Mouse (Mus musculus): Measurements from ENCODE around the gene Tnfsf15. TPM values are rescaled to one million over a fixed set of nuclear protein-coding genes. Genes with fewer than 3 reads are reported as not detected.

Gene Tnfsf15
- polyA plus RNA-seq (2012; rRNA removed) (0.02 TPM in 1 of 2 replicates, not detected in the other), polyA plus RNA-seq (2014; fragmentation: Nextera tagmentation; extraction: Ambion mirVana) (0.04 and 0.08 TPM in 2 replicates)

- H3K4me1 ChIP-seq (replicated peaks; ENCODE audit: control insufficient read depth in 2 of 2, insufficient read depth in 2 of 2, low read length in 1 of 2), result no peaks in the 10 kb centered on the region
- H3K27me3 ChIP-seq (ENCODE audit: control insufficient read depth, insufficient read depth, low read length), result no peaks in the 10 kb centered on the region
- no peak within 1 kb of the TSS for H3K9ac ChIP-seq (replicated peaks)
- H3K9me3 ChIP-seq (ENCODE audit: control insufficient read depth, low read length), result no peaks in the 10 kb centered on the region
- ATAC-seq (ENCODE audit: insufficient read depth) (no peak), DNase-seq (ENCODE audit: low read depth in 3 of 3, low spot score in 3 of 3) (no peak)
- WGBS (ENCODE audit: insufficient replicate concordance), result 57% methylated on average over 8 of the region's 8 CpGs
- H3K36me3 ChIP-seq (replicated peaks; ENCODE audit: control insufficient read depth, insufficient read depth, low read depth), result no peaks in the 10 kb centered on the region
- no peak within 1 kb of the TSS for H3K4me3 ChIP-seq (ENCODE audit: insufficient read depth in 1 of 2, low read depth in 2 of 2, low read length in 2 of 2)
- H3K27ac ChIP-seq, result no peak within 1 kb of the TSS
- no peak within 1 kb of the TSS; the same call in 1 of the 2 replicates for H3K4me2 ChIP-seq (ENCODE audit: low read depth)
- TF ChIP-seq CTCF (IDR thresholded peaks at IDR 0.05; ENCODE audit: low read depth) (no peak), EP300 (IDR thresholded peaks at IDR 0.05; ENCODE audit: low read depth) (no peak)
Measured at GRCm38 (mm10) chr4:63744693-63745171, at the start of gene Tnfsf15. Gene Tnfsf15, minus strand, starts transcription at chr4:63745113.

GRCm38 (mm10) chr4:63792328-63792727 is 47.4 kb upstream of the Tnfsf15 start:
- ATAC-seq (ENCODE audit: insufficient read depth) (no peak), DNase-seq (ENCODE audit: low read depth in 3 of 3, low spot score in 3 of 3) (no peak)
- no peak overlapping the region for H3K9ac ChIP-seq (replicated peaks)
- no peak overlapping the region for H3K4me2 ChIP-seq (ENCODE audit: low read depth)
- H3K27me3 ChIP-seq (ENCODE audit: control insufficient read depth, insufficient read depth, low read length), result no peaks in the 10 kb centered on the region
- no peak overlapping the region for H3K4me3 ChIP-seq (ENCODE audit: insufficient read depth in 1 of 2, low read depth in 2 of 2, low read length in 2 of 2)
- 71% methylated on average over 3 of the region's 3 CpGs for WGBS (ENCODE audit: insufficient replicate concordance)
- H3K36me3 ChIP-seq (replicated peaks; ENCODE audit: control insufficient read depth, insufficient read depth, low read depth), result no peaks in the 10 kb centered on the region
- H3K27ac ChIP-seq, result no peak overlapping the region
- TF ChIP-seq CTCF (IDR thresholded peaks at IDR 0.05; ENCODE audit: low read depth), result no peak
- no peak for TF ChIP-seq EP300 (IDR thresholded peaks at IDR 0.05; ENCODE audit: low read depth)
- H3K4me1 ChIP-seq (replicated peaks; ENCODE audit: control insufficient read depth in 2 of 2, insufficient read depth in 2 of 2, low read length in 1 of 2), result no peaks in the 10 kb centered on the region
- no peaks in the 10 kb centered on the region for H3K9me3 ChIP-seq (ENCODE audit: control insufficient read depth, low read length)

- TF ChIP-seq CTCF (IDR thresholded peaks at IDR 0.05; ENCODE audit: low read depth) (no peak), EP300 (IDR thresholded peaks at IDR 0.05; ENCODE audit: low read depth) (no peak)
- no peak overlapping the region for H3K27ac ChIP-seq
- H3K9me3 ChIP-seq (ENCODE audit: control insufficient read depth, low read length), result no peaks in the 10 kb centered on the region
- no peak for DNase-seq (ENCODE audit: low read depth in 3 of 3, low spot score in 3 of 3)
- ATAC-seq (ENCODE audit: insufficient read depth), result no peak
- H3K4me2 ChIP-seq (ENCODE audit: low read depth), result no peak overlapping the region
- no peaks in the 10 kb centered on the region for H3K36me3 ChIP-seq (replicated peaks; ENCODE audit: control insufficient read depth, insufficient read depth, low read depth)
- H3K4me3 ChIP-seq (ENCODE audit: insufficient read depth in 1 of 2, low read depth in 2 of 2, low read length in 2 of 2), result no peak overlapping the region
- no peaks in the 10 kb centered on the region for H3K4me1 ChIP-seq (replicated peaks; ENCODE audit: control insufficient read depth in 2 of 2, insufficient read depth in 2 of 2, low read length in 1 of 2)
- no peak overlapping the region for H3K9ac ChIP-seq (replicated peaks)
- 37% methylated on average over 2 of the region's 2 CpGs for WGBS (ENCODE audit: insufficient replicate concordance)
- no peaks in the 10 kb centered on the region for H3K27me3 ChIP-seq (ENCODE audit: control insufficient read depth, insufficient read depth, low read length)
Measured at GRCm38 (mm10) chr4:63785466-63785865, 40.6 kb upstream of the Tnfsf15 start.

- TF ChIP-seq CTCF (IDR thresholded peaks at IDR 0.05; ENCODE audit: low read depth) (no peak), EP300 (IDR thresholded peaks at IDR 0.05; ENCODE audit: low read depth) (no peak)
- 61% methylated on average over 5 of the region's 5 CpGs for WGBS (ENCODE audit: insufficient replicate concordance)
- H3K27ac ChIP-seq, result no peak overlapping the region
- H3K36me3 ChIP-seq (replicated peaks; ENCODE audit: control insufficient read depth, insufficient read depth, low read depth), result no peaks in the 10 kb centered on the region
- ATAC-seq (ENCODE audit: insufficient read depth), result no peak
- no peak overlapping the region for H3K4me2 ChIP-seq (ENCODE audit: low read depth)
- no peaks in the 10 kb centered on the region for H3K27me3 ChIP-seq (ENCODE audit: control insufficient read depth, insufficient read depth, low read length)
- no peak overlapping the region for H3K4me3 ChIP-seq (ENCODE audit: insufficient read depth in 1 of 2, low read depth in 2 of 2, low read length in 2 of 2)
- no peaks in the 10 kb centered on the region for H3K4me1 ChIP-seq (replicated peaks; ENCODE audit: control insufficient read depth in 2 of 2, insufficient read depth in 2 of 2, low read length in 1 of 2)
- no peak for DNase-seq (ENCODE audit: low read depth in 3 of 3, low spot score in 3 of 3)
- H3K9me3 ChIP-seq (ENCODE audit: control insufficient read depth, low read length), result no peaks in the 10 kb centered on the region
- H3K9ac ChIP-seq (replicated peaks), result no peak overlapping the region
Measured at GRCm38 (mm10) chr4:63783826-63784225, 38.9 kb upstream of the Tnfsf15 start.

GRCm38 (mm10) chr4:63782970-63783613 is 38.2 kb upstream of the Tnfsf15 start:
- 54% methylated on average over 7 of the region's 7 CpGs for WGBS (ENCODE audit: insufficient replicate concordance)
- no peak for DNase-seq (ENCODE audit: low read depth in 3 of 3, low spot score in 3 of 3)
- TF ChIP-seq EP300 (IDR thresholded peaks at IDR 0.05; ENCODE audit: low read depth) (no peak), CTCF (IDR thresholded peaks at IDR 0.05; ENCODE audit: low read depth) (no peak)

More at GRCm38 (mm10) chr4:63782970-63783613, 38.2 kb upstream of the Tnfsf15 start:
- H3K27me3 ChIP-seq (ENCODE audit: control insufficient read depth, insufficient read depth, low read length), result no peaks in the 10 kb centered on the region
- no peaks in the 10 kb centered on the region for H3K4me1 ChIP-seq (replicated peaks; ENCODE audit: control insufficient read depth in 2 of 2, insufficient read depth in 2 of 2, low read length in 1 of 2)
- ATAC-seq (ENCODE audit: insufficient read depth), result no peak
- no peak overlapping the region for H3K4me2 ChIP-seq (ENCODE audit: low read depth)
- no peak overlapping the region for H3K27ac ChIP-seq
- no peaks in the 10 kb centered on the region for H3K9me3 ChIP-seq (ENCODE audit: control insufficient read depth, low read length)
- H3K4me3 ChIP-seq (ENCODE audit: insufficient read depth in 1 of 2, low read depth in 2 of 2, low read length in 2 of 2), result no peak overlapping the region
- no peak overlapping the region for H3K9ac ChIP-seq (replicated peaks)
- no peaks in the 10 kb centered on the region for H3K36me3 ChIP-seq (replicated peaks; ENCODE audit: control insufficient read depth, insufficient read depth, low read depth)
